Mouse (Mus musculus): Measurements from ENCODE around the gene Olfr1417.
"Not testable (repeated sequence)": the region's sequence is repeated elsewhere in the genome, so short reads cannot be mapped to it uniquely, and the experiment has no call there.

The Olfr1417 gene

GRCm38 (mm10) chr19:11839119-11839518 lies at the start of gene Olfr1417:
Gene Olfr1417 (minus strand): TSS chr19:11839219.
- in situ Hi-C loops (cut with MboI), result no loop called here

- in situ Hi-C loops (cut with MboI), result no loop called here
Measured at GRCm38 (mm10) chr19:11886265-11886664, 47.2 kb upstream of the Olfr1417 start, which contains the start of gene Olfr1420. Gene Olfr1420 (plus strand): TSS chr19:11886565.

- in situ Hi-C loops (cut with MboI), result not testable (repeated sequence)
Measured at GRCm38 (mm10) chr19:11878404-11878803, 39.4 kb upstream of the Olfr1417 start.

- in situ Hi-C loops (cut with MboI), result no loop called here
Measured at GRCm38 (mm10) chr19:11875006-11875405, 36.0 kb upstream of the Olfr1417 start, which contains the start of gene Olfr1419. Gene Olfr1419 (minus strand): TSS chr19:11875106.

- in situ Hi-C loops (cut with MboI), result no loop called here
Measured at GRCm38 (mm10) chr19:11867837-11868236, 28.8 kb upstream of the Olfr1417 start.

- in situ Hi-C loops (cut with MboI), result no loop called here
Measured at GRCm38 (mm10) chr19:11860966-11861365, 21.9 kb upstream of the Olfr1417 start, which contains the start of gene Olfr1418. Gene Olfr1418 (minus strand): TSS chr19:11861066.

GRCm38 (mm10) chr19:11856506-11856905 lies 17.5 kb upstream of the Olfr1417 start:
- in situ Hi-C loops (cut with MboI), result no loop called here

- in situ Hi-C loops (cut with MboI), result no loop called here
Measured at GRCm38 (mm10) chr19:11854821-11855220, 15.8 kb upstream of the Olfr1417 start.

GRCm38 (mm10) chr19:11852652-11853051 lies 13.6 kb upstream of the Olfr1417 start:
- in situ Hi-C loops (cut with MboI), result no loop called here

GRCm38 (mm10) chr19:11846333-11846732 lies 7.3 kb upstream of the Olfr1417 start:
- in situ Hi-C loops (cut with MboI), result no loop called here

- in situ Hi-C loops (cut with MboI), result no loop called here
Measured at GRCm38 (mm10) chr19:11823346-11824065, 15.5 kb downstream of the Olfr1417 start.

- in situ Hi-C loops (cut with MboI), result no loop called here
Measured at GRCm38 (mm10) chr19:11820211-11820610, 18.8 kb downstream of the Olfr1417 start.

GRCm38 (mm10) chr19:11819800-11820199 lies 19.2 kb downstream of the Olfr1417 start:
- in situ Hi-C loops (cut with MboI), result no loop called here

GRCm38 (mm10) chr19:11819143-11819700 lies 19.8 kb downstream of the Olfr1417 start, which contains the start of gene Stx3:
Gene Stx3 (minus strand): TSS chr19:11819403.
- in situ Hi-C loops (cut with MboI), result no loop called here

- in situ Hi-C loops (cut with MboI), result no loop called here
Measured at GRCm38 (mm10) chr19:11818199-11819142, 20.5 kb downstream of the Olfr1417 start.

- in situ Hi-C loops (cut with MboI), result no loop called here
Measured at GRCm38 (mm10) chr19:11817586-11817985, 21.4 kb downstream of the Olfr1417 start.

- in situ Hi-C loops (cut with MboI), result no loop called here
Measured at GRCm38 (mm10) chr19:11816706-11817105, 22.3 kb downstream of the Olfr1417 start.

GRCm38 (mm10) chr19:11814742-11815333 lies 24.2 kb downstream of the Olfr1417 start:
- in situ Hi-C loops (cut with MboI), result no loop called here

GRCm38 (mm10) chr19:11813649-11814048 lies 25.4 kb downstream of the Olfr1417 start:
- in situ Hi-C loops (cut with MboI), result no loop called here

- in situ Hi-C loops (cut with MboI), result no loop called here
Measured at GRCm38 (mm10) chr19:11813136-11813535, 25.9 kb downstream of the Olfr1417 start.

- in situ Hi-C loops (cut with MboI), result no loop called here
Measured at GRCm38 (mm10) chr19:11811688-11812365, 27.2 kb downstream of the Olfr1417 start.
